Mouse (Mus musculus): Measurements from ENCODE around the gene Ces1h. TPM values are rescaled to one million over a fixed set of nuclear protein-coding genes. Genes with fewer than 3 reads are reported as not detected.
A peak's percentile ranks its signal among the peaks of the same experiment; 100 is the strongest.
"Not testable (repeated sequence)": the region's sequence is repeated elsewhere in the genome, so short reads cannot be mapped to it uniquely, and the experiment has no call there.

The Ces1h gene
- 0.94 and 1.0 TPM in 2 replicates for polyA plus RNA-seq (2012; rRNA removed)

DNA sequence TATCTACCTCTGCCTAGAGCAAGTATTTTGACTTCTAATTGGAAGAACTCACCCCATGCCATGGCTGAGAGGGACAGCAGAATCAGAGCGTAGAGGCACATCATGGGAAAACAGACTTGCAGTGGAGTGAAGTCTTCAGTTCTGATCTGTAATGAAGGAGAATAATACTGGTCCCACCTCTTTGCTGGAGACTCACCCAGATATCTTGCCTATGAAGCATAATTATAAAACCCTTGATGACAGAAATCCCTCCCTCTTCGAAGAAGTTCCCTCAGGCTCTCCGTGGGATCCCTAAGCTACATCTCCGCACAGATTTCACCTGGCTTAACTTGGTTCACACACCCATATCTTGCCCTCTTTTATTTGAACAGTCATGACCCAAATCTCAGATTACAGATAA, at the start of gene Ces1h:
TSS of gene Ces1h (minus strand) at position 101 of the 400 bp plus-strand sequence.
- Histone ChIP-seq H3K27me3 (ENCODE audit: control insufficient read depth, insufficient read depth, low read length) (no peaks in the 10 kb centered on the region), H3K27ac (ENCODE audit: control insufficient read depth, insufficient read depth, low read depth, low read length) (no peak within 1 kb of the TSS), H3K36me3 (ENCODE audit: control insufficient read depth, insufficient read depth, low read length) (no peaks in the 10 kb centered on the region), H3K4me3 (ENCODE audit: control insufficient read depth, low read depth, low read length) (no peak within 1 kb of the TSS), H3K4me1 (ENCODE audit: control insufficient read depth, insufficient read depth, low read length) (no peaks in the 10 kb centered on the region)
- no peak for TF ChIP-seq CTCF (IDR thresholded peaks at IDR 0.05; ENCODE audit: control insufficient read depth, insufficient read depth, insufficient replicate concordance, low read depth, low read length)
- TF ChIP-seq POLR2A (IDR thresholded peaks at IDR 0.05; ENCODE audit: control insufficient read depth, low read depth, low read length) = no peak

DNA sequence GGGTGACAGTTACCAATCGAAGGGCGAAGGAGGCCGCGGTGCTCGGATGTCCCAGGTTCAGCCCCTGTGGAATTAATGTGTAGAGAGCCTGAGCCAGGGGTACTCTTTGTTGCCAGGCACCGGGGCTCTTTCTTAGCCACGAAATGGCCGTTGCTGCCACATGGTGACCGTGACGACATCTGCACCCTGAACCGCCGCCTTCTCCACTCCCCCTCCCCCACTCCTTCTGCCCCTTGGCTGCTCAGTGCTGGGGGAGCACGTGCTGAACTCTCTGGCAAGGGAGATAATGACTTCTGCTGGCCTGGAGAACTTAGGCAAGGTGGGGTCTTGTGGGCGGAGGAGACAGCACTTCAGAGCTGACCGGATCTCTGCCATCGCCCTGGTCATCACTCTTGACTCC, 47.7 kb upstream of the Ces1h start:
- TF ChIP-seq POLR2A (IDR thresholded peaks at IDR 0.05; ENCODE audit: control insufficient read depth, low read depth, low read length) = peak; percentile 90
- TF ChIP-seq CTCF (IDR thresholded peaks at IDR 0.05; ENCODE audit: control insufficient read depth, insufficient read depth, insufficient replicate concordance, low read depth, low read length) = no peak
- Histone ChIP-seq H3K36me3 (ENCODE audit: control insufficient read depth, insufficient read depth, low read length) (peaks cover 4% of the 10 kb centered on the region), H3K4me3 (ENCODE audit: control insufficient read depth, low read depth, low read length) (peak overlapping the region; percentile 98), H3K27me3 (ENCODE audit: control insufficient read depth, insufficient read depth, low read length) (no peaks in the 10 kb centered on the region), H3K4me1 (ENCODE audit: control insufficient read depth, insufficient read depth, low read length) (peaks cover 7% of the 10 kb centered on the region), H3K27ac (ENCODE audit: control insufficient read depth, insufficient read depth, low read depth, low read length) (peak overlapping the region; percentile 99)

DNA sequence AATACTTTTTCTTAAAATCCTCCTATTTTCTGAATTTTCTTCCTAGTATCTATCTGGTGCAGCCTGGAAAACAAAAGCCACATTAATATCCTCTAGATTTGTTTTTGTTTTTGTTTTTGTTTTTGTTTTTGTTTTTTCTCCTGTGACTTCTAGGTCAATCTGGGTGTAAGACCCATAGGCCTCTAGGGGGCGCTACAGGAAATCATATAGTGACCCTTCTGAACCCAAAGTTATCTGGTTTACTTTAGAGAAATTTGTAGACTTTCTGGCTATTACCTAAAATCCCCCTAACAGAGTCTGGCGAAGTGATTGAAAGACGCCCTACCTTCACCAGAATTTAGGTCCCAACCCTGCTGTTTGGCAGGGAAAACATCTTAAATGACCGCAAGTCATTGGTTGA, 35.9 kb upstream of the Ces1h start:
- Histone ChIP-seq H3K27me3 (ENCODE audit: control insufficient read depth, insufficient read depth, low read length) (no peaks in the 10 kb centered on the region), H3K4me3 (ENCODE audit: control insufficient read depth, low read depth, low read length) (no peak overlapping the region), H3K27ac (ENCODE audit: control insufficient read depth, insufficient read depth, low read depth, low read length) (no peak overlapping the region), H3K4me1 (ENCODE audit: control insufficient read depth, insufficient read depth, low read length) (no peaks in the 10 kb centered on the region), H3K36me3 (ENCODE audit: control insufficient read depth, insufficient read depth, low read length) (no peaks in the 10 kb centered on the region; the same call in 1 of the 2 replicates)
- TF ChIP-seq POLR2A (IDR thresholded peaks at IDR 0.05; ENCODE audit: control insufficient read depth, low read depth, low read length) (no peak), CTCF (IDR thresholded peaks at IDR 0.05; ENCODE audit: control insufficient read depth, insufficient read depth, insufficient replicate concordance, low read depth, low read length) (no peak)

DNA sequence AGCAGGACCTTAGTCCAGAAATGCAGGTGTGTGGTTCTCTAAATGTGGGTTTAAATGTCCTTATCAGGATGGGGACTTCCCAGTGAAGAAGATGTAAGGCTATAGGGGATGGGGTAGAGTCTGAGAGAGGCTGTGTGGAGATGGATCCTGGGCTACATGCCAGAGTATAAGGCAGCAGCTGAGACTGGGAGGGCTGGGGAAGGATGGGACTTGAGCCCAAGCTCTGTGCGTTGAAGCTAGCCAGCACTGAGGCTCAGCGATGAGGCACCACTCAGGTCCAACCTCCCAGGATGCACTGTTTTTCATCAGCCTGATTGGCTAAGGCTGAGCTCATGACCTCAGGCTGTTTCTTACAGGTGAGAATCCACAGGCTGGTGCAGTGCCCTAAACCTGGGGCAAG, 29.3 kb upstream of the Ces1h start:
- no peak overlapping the region for H3K27ac ChIP-seq (ENCODE audit: control insufficient read depth, insufficient read depth, low read depth, low read length)
- no peaks in the 10 kb centered on the region for H3K4me1 ChIP-seq (ENCODE audit: control insufficient read depth, insufficient read depth, low read length)
- H3K36me3 ChIP-seq (ENCODE audit: control insufficient read depth, insufficient read depth, low read length) = no peaks in the 10 kb centered on the region
- no peak overlapping the region for H3K4me3 ChIP-seq (ENCODE audit: control insufficient read depth, low read depth, low read length)
- TF ChIP-seq POLR2A (IDR thresholded peaks at IDR 0.05; ENCODE audit: control insufficient read depth, low read depth, low read length) (no peak), CTCF (IDR thresholded peaks at IDR 0.05; ENCODE audit: control insufficient read depth, insufficient read depth, insufficient replicate concordance, low read depth, low read length) (no peak)
- H3K27me3 ChIP-seq (ENCODE audit: control insufficient read depth, insufficient read depth, low read length) = no peaks in the 10 kb centered on the region

DNA sequence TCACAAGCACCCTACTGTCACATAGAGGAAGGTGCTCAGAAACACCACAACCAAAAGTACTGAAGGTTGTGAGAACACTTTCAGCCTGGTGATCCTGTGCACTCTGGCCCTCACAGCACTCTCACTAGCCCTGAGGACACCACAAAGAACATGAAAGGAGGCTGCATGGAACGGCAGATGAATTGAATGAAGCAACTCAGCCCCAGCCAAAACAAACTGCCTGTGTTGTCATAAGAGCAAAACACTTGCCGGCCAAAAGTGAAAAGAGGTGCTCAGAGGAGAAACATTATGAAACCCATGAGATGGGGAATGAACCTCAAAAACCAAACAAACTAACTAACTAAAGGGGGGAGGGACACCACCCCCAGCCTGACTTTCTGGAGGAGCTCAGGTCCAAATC, 20.2 kb upstream of the Ces1h start:
- TF ChIP-seq CTCF (IDR thresholded peaks at IDR 0.05; ENCODE audit: control insufficient read depth, insufficient read depth, insufficient replicate concordance, low read depth, low read length) = no peak
- no peak for TF ChIP-seq POLR2A (IDR thresholded peaks at IDR 0.05; ENCODE audit: control insufficient read depth, low read depth, low read length)
- no peaks in the 10 kb centered on the region for H3K36me3 ChIP-seq (ENCODE audit: control insufficient read depth, insufficient read depth, low read length)
- no peaks in the 10 kb centered on the region for H3K27me3 ChIP-seq (ENCODE audit: control insufficient read depth, insufficient read depth, low read length)
- no peak overlapping the region for H3K27ac ChIP-seq (ENCODE audit: control insufficient read depth, insufficient read depth, low read depth, low read length)
- no peaks in the 10 kb centered on the region for H3K4me1 ChIP-seq (ENCODE audit: control insufficient read depth, insufficient read depth, low read length)
- H3K4me3 ChIP-seq (ENCODE audit: control insufficient read depth, low read depth, low read length) = peak overlapping the region; percentile 64

DNA sequence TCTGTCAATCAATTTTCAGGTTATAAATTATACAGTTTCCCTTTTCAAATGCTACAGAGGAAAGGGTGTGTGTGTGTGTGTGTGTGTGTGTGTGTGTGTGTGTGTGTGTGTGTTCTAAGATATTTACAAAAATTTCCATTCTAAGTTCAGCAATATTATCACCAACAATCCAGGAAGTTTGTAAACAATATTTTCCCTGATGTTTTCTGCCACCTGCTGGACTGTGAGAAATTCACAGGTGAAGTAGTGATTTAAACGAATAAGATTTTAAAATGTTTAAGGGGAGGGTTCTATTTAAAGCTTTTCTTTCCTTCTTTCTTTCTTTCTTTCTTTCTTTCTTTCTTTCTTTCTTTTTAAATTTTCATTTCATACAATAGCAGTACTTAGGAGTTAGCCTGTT, 18.5 kb upstream of the Ces1h start:
- Histone ChIP-seq H3K4me1 (ENCODE audit: control insufficient read depth, insufficient read depth, low read length) (no peaks in the 10 kb centered on the region), H3K36me3 (ENCODE audit: control insufficient read depth, insufficient read depth, low read length) (no peaks in the 10 kb centered on the region), H3K27me3 (ENCODE audit: control insufficient read depth, insufficient read depth, low read length) (no peaks in the 10 kb centered on the region), H3K4me3 (ENCODE audit: control insufficient read depth, low read depth, low read length) (no peak overlapping the region), H3K27ac (ENCODE audit: control insufficient read depth, insufficient read depth, low read depth, low read length) (no peak overlapping the region)
- TF ChIP-seq POLR2A (IDR thresholded peaks at IDR 0.05; ENCODE audit: control insufficient read depth, low read depth, low read length) = no peak
- TF ChIP-seq CTCF (IDR thresholded peaks at IDR 0.05; ENCODE audit: control insufficient read depth, insufficient read depth, insufficient replicate concordance, low read depth, low read length) = no peak

DNA sequence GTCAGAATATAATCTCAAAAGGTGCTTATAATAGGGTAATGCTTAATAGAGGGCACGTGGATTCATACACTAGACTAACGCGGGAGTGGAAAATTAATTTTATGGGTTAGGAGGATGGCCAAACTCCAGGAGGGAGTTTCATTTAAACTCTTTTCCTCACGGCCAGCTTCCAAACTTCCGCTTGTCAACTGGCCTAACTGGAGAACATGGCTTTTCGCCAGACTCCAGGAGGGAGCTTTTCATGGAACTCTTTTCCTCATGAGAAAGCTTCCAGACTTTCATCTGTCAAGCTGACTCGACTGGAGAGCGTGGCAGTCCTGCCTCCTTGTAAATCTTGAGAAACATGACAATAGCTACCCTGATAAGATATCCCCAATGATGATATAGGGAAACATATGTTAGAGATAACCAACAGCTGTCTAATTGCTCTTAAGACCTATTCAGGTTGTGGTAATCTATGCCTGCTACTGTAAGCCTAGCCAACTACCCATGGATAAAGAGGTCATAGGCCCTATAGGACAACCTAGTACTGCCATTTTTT, 14.6 kb upstream of the Ces1h start:
- H3K36me3 ChIP-seq (ENCODE audit: control insufficient read depth, insufficient read depth, low read length); H3K27ac ChIP-seq (ENCODE audit: control insufficient read depth, insufficient read depth, low read depth, low read length); H3K27me3 ChIP-seq (ENCODE audit: control insufficient read depth, insufficient read depth, low read length); H3K4me3 ChIP-seq (ENCODE audit: control insufficient read depth, low read depth, low read length); H3K4me1 ChIP-seq (ENCODE audit: control insufficient read depth, insufficient read depth, low read length): not testable (repeated sequence)

DNA sequence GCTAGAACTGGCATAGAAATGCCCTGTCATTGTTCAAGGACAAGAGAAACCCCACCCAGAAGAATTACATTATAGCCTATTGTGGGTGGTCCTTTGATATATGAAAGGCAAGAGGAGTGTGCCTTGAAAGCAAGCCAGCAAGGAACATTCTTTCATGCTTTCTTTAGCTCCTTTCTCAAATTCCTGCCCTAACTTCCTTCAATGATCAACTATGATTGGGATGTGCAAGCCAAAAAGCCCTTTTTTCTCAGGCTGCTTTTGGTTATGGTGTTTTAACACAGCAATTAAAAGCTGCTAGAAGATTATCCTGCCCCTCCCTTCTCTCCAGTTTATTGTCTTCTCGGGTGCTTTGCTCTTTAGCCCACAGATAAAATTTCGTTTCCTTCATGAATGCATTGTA, 10.0 kb downstream of the Ces1h start:
- Histone ChIP-seq H3K4me3 (ENCODE audit: control insufficient read depth, low read depth, low read length) (no peak overlapping the region), H3K4me1 (ENCODE audit: control insufficient read depth, insufficient read depth, low read length) (no peaks in the 10 kb centered on the region), H3K27me3 (ENCODE audit: control insufficient read depth, insufficient read depth, low read length) (no peaks in the 10 kb centered on the region), H3K36me3 (ENCODE audit: control insufficient read depth, insufficient read depth, low read length) (no peaks in the 10 kb centered on the region), H3K27ac (ENCODE audit: control insufficient read depth, insufficient read depth, low read depth, low read length) (no peak overlapping the region)
- TF ChIP-seq POLR2A (IDR thresholded peaks at IDR 0.05; ENCODE audit: control insufficient read depth, low read depth, low read length) = no peak
- no peak for TF ChIP-seq CTCF (IDR thresholded peaks at IDR 0.05; ENCODE audit: control insufficient read depth, insufficient read depth, insufficient replicate concordance, low read depth, low read length)
